Mouse (Mus musculus) liver, adult 2 months (tissue): ENCODE measurements around the gene Hist1h2an.
"Not testable (repeated sequence)": the region's sequence is repeated elsewhere in the genome, so short reads cannot be mapped to it uniquely, and the experiment has no call there.

Experiments
- CTCF ChIP-seq: fragments of 200-500 bp; IDR thresholded peaks from 2 replicates; pipeline ENCODE4 v1.5.1; 2011; ENCODE audit warnings: low read depth, low read length, control low read depth
- POLR2A ChIP-seq: fragments of 200-500 bp; IDR thresholded peaks from 2 replicates; pipeline ENCODE4 v1.6.1; 2011; ENCODE audit warnings: low read length, control low read depth; ENCODE audit not compliant: insufficient read depth; ENCODE audit errors: extremely low read depth

DNA sequence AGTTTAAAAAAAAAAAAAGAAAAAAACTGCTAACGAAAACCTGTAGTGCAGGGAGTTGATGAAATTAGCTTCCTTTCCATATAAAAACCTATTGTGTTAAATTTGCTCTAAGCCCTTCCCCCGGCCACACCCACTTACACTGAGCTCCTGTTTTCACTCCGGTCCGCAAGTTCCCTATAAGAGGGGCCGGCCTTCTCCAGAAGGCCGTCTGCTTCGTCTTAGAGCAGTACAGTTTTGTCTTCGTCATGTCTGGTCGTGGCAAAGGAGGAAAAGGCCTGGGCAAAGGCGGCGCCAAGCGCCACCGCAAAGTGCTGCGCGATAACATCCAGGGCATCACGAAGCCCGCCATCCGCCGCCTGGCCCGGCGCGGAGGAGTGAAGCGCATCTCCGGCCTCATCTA is 24.5 kb upstream of the Hist1h2an start, which contains the start of gene Hist1h4m:
- not testable (repeated sequence) for TF ChIP-seq CTCF, POLR2A
